7 mouse cellular contexts compared by ENCODE assay signal in genomic region chr4:95684522-95685080, GRCm38 (mm10).
DNase-seq lines count a peak whose midpoint lies in the region; ATAC-seq lines count a peak whose summit lies in the region.

No protein-coding gene starts in this region.

- no peak overlapping the region for H3K4me3 ChIP-seq in midbrain, embryonic 13.5 days (replicated peaks)

- no peaks in the 10 kb centered on the region for H3K36me3 ChIP-seq in midbrain, embryonic 13.5 days

- H3K9ac ChIP-seq in midbrain, embryonic 13.5 days (replicated peaks), result no peak overlapping the region

- peak overlapping the region; percentile 83 for H3K27ac ChIP-seq in midbrain, embryonic 13.5 days

- H3K4me1 ChIP-seq in midbrain, embryonic 13.5 days (replicated peaks), result peaks cover 33% of the 10 kb centered on the region

- WGBS in midbrain, embryonic 13.5 days, result 7% methylated on average over 4 of the region's 4 CpGs

- peak overlapping the region; percentile 4; the same call in 1 of the 2 replicates for H3K4me2 ChIP-seq in midbrain, embryonic 13.5 days (replicated peaks)

- DNase-seq in MN1 (ENCODE audit: low spot score), result peak; percentile 87
- DNase-seq in embryo, embryonic 10.5 days (ENCODE audit: low spot score), result peak; percentile 85
- peak; percentile 33 for DNase-seq in hindlimb bud, embryonic 11.5 days (ENCODE audit: extremely low spot score, low read depth, low spot score)
- no peak for DNase-seq in gastrocnemius, postnatal 14 days
- DNase-seq in gastrocnemius, postnatal 10 days, result no peak
- no peak for DNase-seq in thymus, postnatal 25 days

- ATAC-seq in midbrain, embryonic 13.5 days, result peak; percentile 95

- no peaks in the 10 kb centered on the region for H3K9me3 ChIP-seq in midbrain, embryonic 13.5 days

- no peaks in the 10 kb centered on the region for H3K27me3 ChIP-seq in midbrain, embryonic 13.5 days

- intact Hi-C loops in gastrocnemius, postnatal 14 days (cut with DNase I; ENCODE audit: low total_unique reads), result no loop called here

Comparison
In these comparisons a context has a peak if more than half of its experiments do, and no peak if none do; other contexts are left out.
1. DNase-seq: peak in MN1 (single experiment), embryo, embryonic 10.5 days (single experiment) and hindlimb bud, embryonic 11.5 days (single experiment); none in gastrocnemius, postnatal 14 days (single experiment), gastrocnemius, postnatal 10 days (single experiment) and thymus, postnatal 25 days (single experiment).